Mouse (Mus musculus) liver, adult 2 months (tissue): ENCODE results near the gene Chn1. TPM values are rescaled to one million over a fixed set of nuclear protein-coding genes. Genes with fewer than 3 reads are reported as not detected.
A peak's percentile ranks its signal among the peaks of the same experiment; 100 is the strongest.

Experiments used
- DNase-seq: peaks from one replicate; pipeline ENCODE4 v3.0.0-alpha.2; 2011; ENCODE audit warnings: low read depth, low spot score; ENCODE audit errors: extremely low read depth
- H3K27ac ChIP-seq: fragments of 200-500 bp; replicated peaks from 2 replicates; pipeline ENCODE4 v1.5.1; 2012; ENCODE audit warnings: low read depth, mild to moderate bottlenecking, control low read depth, inconsistent platforms, low read length; ENCODE audit not compliant: insufficient read depth
- H3K27me3 ChIP-seq: fragments of 200-500 bp; 2 replicates; pipeline ENCODE4 v1.6.1; 2012; ENCODE audit warnings: mild to moderate bottlenecking, moderate library complexity, low read length, inconsistent platforms; ENCODE audit not compliant: control insufficient read depth, insufficient read depth
- H3K36me3 ChIP-seq: fragments of 200-500 bp; 2 replicates; pipeline ENCODE4 v1.6.1; 2012; ENCODE audit warnings: low read length, inconsistent platforms; ENCODE audit not compliant: control insufficient read depth, insufficient read depth
- H3K4me1 ChIP-seq: fragments of 200-500 bp; 2 replicates; pipeline ENCODE4 v1.6.1; 2011; ENCODE audit warnings: low read length; ENCODE audit not compliant: control insufficient read depth, insufficient read depth
- H3K4me3 ChIP-seq: fragments of 200-500 bp; 2 replicates; pipeline ENCODE4 v1.5.1; 2011; ENCODE audit warnings: low read depth, mild to moderate bottlenecking, control low read depth, low read length, moderate library complexity; ENCODE audit not compliant: insufficient read depth
- H3K79me2 ChIP-seq: fragments of 200-500 bp; 2 replicates; pipeline ENCODE4 v1.6.1; 2012; ENCODE audit warnings: inconsistent platforms, mild to moderate bottlenecking, low read length, moderate library complexity; ENCODE audit not compliant: control insufficient read depth, insufficient read depth
- H3K9ac ChIP-seq: fragments of 200-500 bp; 2 replicates; pipeline ENCODE4 v1.6.1; 2012; ENCODE audit warnings: low read depth, mild to moderate bottlenecking, control low read depth, inconsistent platforms, low read length
- CTCF ChIP-seq: fragments of 200-500 bp; IDR thresholded peaks from 2 replicates; pipeline ENCODE4 v1.5.1; 2011; ENCODE audit warnings: low read depth, low read length, control low read depth
- POLR2A ChIP-seq: fragments of 200-500 bp; IDR thresholded peaks from 2 replicates; pipeline ENCODE4 v1.6.1; 2011; ENCODE audit warnings: low read length, control low read depth; ENCODE audit not compliant: insufficient read depth; ENCODE audit errors: extremely low read depth
- WGBS: fragments of 180-500 bp; shearing (Covaris S2); methylation state at CpG from one replicate; pipeline ENCODE4 v1.1.7; 2018; 5-methylcytosine and 5-hydroxymethylcytosine counted together
- polyA plus RNA-seq: library from polyadenylated mRNA; depleted of rRNA; stranded (reverse); fragments of >200 nt; gene quantifications from 2 replicates; pipeline ENCODE4 v1.2.3, GENCODE M21; 2012; rRNA removed
- total RNA-seq: library from RNA; depleted of rRNA; stranded (reverse); fragments of >200 nt; gene quantifications from 2 replicates; pipeline ENCODE4 v1.2.3, GENCODE M21; 2014; rRNA removed

Gene Chn1
- total and polyA plus RNA-seq, 2 experiments: 0.18 TPM; not detected in 1

- Histone ChIP-seq H3K4me3 (no peak overlapping the region), H3K9ac (no peak overlapping the region), H3K27ac (no peak overlapping the region), H3K4me1 (no peaks in the 10 kb centered on the region), H3K36me3 (no peaks in the 10 kb centered on the region), H3K27me3 (no peaks in the 10 kb centered on the region), H3K79me2 (no peaks in the 10 kb centered on the region)
- no peak for DNase-seq
- peak; percentile 56 for TF ChIP-seq CTCF
- no peak for TF ChIP-seq POLR2A
- WGBS: 25% methylated on average over 7 of the region's 7 CpGs
Measured at GRCm38 (mm10) chr2:73566162-73566561, 209.0 kb downstream of the Chn1 start.

GRCm38 (mm10) chr2:73563690-73564089, 211.5 kb downstream of the Chn1 start:
- no peak overlapping the region for H3K9ac ChIP-seq
- H3K79me2 ChIP-seq: no peaks in the 10 kb centered on the region
- TF ChIP-seq CTCF: no peak
- no peak for TF ChIP-seq POLR2A
- no peaks in the 10 kb centered on the region for H3K4me1 ChIP-seq
- no peak overlapping the region for H3K27ac ChIP-seq
- no peak for DNase-seq
- H3K27me3 ChIP-seq: no peaks in the 10 kb centered on the region
- no peak overlapping the region for H3K4me3 ChIP-seq
- H3K36me3 ChIP-seq: no peaks in the 10 kb centered on the region
- 75% methylated on average over 7 of the region's 7 CpGs for WGBS

DNA sequence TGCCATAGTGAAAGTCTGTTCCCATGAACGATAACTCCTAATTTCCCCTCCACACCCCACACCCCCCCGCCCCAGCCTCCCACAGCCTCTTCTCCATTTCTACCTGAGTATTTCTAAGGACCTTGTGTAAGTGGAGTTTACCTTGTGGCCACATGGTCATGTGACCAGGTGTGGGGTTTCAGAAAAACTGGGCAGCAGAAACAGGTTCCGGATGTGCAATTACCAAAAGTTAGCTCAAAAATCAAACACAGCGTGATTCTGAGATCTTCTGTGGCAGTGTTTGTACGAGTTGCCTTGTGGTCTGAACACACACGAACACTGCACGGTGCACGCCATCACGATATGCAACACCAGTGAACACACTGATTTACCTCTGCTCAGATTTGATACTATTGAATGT, 212.5 kb downstream of the Chn1 start:
- no peak overlapping the region for H3K27ac ChIP-seq
- no peaks in the 10 kb centered on the region for H3K27me3 ChIP-seq
- no peaks in the 10 kb centered on the region for H3K4me1 ChIP-seq
- TF ChIP-seq POLR2A (no peak), CTCF (no peak)
- no peak for DNase-seq
- H3K79me2 ChIP-seq: no peaks in the 10 kb centered on the region
- no peak overlapping the region for H3K9ac ChIP-seq
- 93% methylated on average over 9 of the region's 9 CpGs for WGBS
- H3K4me3 ChIP-seq: no peak overlapping the region
- H3K36me3 ChIP-seq: no peaks in the 10 kb centered on the region

DNA sequence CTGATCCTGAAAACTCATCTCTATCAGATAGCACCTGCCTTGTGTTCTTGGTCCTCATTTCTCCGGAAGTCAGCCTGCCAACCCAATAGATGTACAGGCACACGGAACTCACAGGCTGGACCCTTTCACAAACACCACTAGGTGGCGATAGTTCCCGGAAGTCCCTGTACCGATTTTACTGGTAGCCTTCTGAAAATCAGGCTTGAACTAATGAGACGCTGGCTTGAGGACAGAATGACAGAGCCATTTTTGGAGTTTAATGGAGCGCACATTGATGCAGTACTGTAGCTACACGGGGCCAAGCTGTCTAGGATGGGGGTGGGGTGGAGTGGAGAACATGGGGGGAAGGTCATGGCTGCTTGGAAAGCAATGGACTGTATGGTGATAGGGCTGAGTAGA, 213.5 kb downstream of the Chn1 start:
- TF ChIP-seq CTCF (peak; percentile 26; the same call in 1 of the 2 replicates), POLR2A (no peak)
- no peaks in the 10 kb centered on the region for H3K4me1 ChIP-seq
- H3K27ac ChIP-seq: no peak overlapping the region
- no peak overlapping the region for H3K4me3 ChIP-seq
- no peaks in the 10 kb centered on the region for H3K79me2 ChIP-seq
- 14% methylated on average over 8 of the region's 8 CpGs for WGBS
- peak; percentile 21 for DNase-seq
- no peaks in the 10 kb centered on the region for H3K27me3 ChIP-seq
- no peaks in the 10 kb centered on the region for H3K36me3 ChIP-seq
- no peak overlapping the region for H3K9ac ChIP-seq

DNA sequence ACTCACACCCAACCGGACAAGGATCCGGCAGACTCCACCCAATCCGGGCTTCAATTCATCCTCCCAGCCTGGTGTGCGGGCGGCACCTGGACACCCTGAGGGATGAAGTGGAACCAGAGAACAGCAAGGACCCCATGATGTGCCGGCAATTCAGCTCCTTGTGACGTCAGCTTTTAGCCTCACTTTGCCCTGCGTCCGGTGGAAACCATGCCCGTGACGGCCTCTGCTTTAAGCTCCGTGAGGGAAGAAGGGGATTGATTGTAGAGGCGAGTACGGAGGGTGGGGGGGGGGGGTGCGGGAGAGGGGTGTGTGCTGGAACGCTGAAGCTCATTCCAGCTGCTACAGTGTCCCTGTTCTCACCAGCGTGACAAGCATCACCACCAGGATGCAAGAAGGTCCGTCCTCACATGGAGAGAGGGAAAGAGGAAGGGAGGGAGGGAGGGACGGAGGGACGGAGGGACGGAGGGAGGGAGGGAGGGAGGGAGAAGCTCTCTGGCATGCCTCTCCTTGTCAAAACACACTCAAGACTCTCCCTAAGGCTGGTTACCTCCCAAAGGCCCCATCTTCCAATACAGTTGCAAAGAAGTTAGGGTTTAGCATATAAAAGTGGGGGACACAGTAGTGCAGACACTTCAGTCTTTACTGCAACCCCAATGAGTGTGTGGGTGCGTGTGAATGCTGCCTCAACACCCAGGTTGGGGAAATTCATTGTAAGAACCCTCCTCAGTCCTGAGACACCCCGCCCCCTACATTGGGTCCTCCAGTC, 214.1 kb downstream of the Chn1 start:
- WGBS: 10% methylated on average over 23 of the region's 23 CpGs
- no peaks in the 10 kb centered on the region for H3K27me3 ChIP-seq
- no peak overlapping the region for H3K9ac ChIP-seq

More for the DNA sequence above, 214.1 kb downstream of the Chn1 start:
- Histone ChIP-seq H3K4me3 (no peak overlapping the region), H3K4me1 (no peaks in the 10 kb centered on the region), H3K79me2 (no peaks in the 10 kb centered on the region), H3K27ac (no peak overlapping the region), H3K36me3 (no peaks in the 10 kb centered on the region)
- TF ChIP-seq POLR2A (no peak), CTCF (no peak)
- no peak for DNase-seq

Other genes with a start within 250 kb of the Chn1 start
- 1.4 and 1.9 TPM in 2 replicates for gene Wipf1, start 245.6 kb downstream of the Chn1 start, total RNA-seq
- 1.3 and 1.7 TPM in 2 replicates for gene Wipf1, start 245.6 kb downstream of the Chn1 start, polyA plus RNA-seq
- gene Chrna1, start 195.0 kb downstream of the Chn1 start, total RNA-seq: not detected in 2 replicates
- not detected in 2 replicates for gene Chrna1, start 195.0 kb downstream of the Chn1 start, polyA plus RNA-seq
- gene Atf2, start 117.3 kb upstream of the Chn1 start, total RNA-seq: 15.4 and 17.3 TPM in 2 replicates
- 6.8 and 7.1 TPM in 2 replicates for gene Atf2, start 117.3 kb upstream of the Chn1 start, polyA plus RNA-seq
- gene Atp5g3, start 136.0 kb upstream of the Chn1 start, total RNA-seq: 380 and 510 TPM in 2 replicates
- 749 and 835 TPM in 2 replicates for gene Atp5g3, start 136.0 kb upstream of the Chn1 start, polyA plus RNA-seq